Mouse (Mus musculus) liver, adult 2 months (tissue): ENCODE results near the gene Slc5a8.

ENCODE experiments used
- CTCF ChIP-seq: fragments of 200-500 bp; IDR thresholded peaks from 2 replicates; pipeline ENCODE4 v1.5.1; 2011; ENCODE audit warnings: low read depth, low read length, control low read depth
- POLR2A ChIP-seq: fragments of 200-500 bp; IDR thresholded peaks from 2 replicates; pipeline ENCODE4 v1.6.1; 2011; ENCODE audit warnings: low read length, control low read depth; ENCODE audit not compliant: insufficient read depth; ENCODE audit errors: extremely low read depth

DNA sequence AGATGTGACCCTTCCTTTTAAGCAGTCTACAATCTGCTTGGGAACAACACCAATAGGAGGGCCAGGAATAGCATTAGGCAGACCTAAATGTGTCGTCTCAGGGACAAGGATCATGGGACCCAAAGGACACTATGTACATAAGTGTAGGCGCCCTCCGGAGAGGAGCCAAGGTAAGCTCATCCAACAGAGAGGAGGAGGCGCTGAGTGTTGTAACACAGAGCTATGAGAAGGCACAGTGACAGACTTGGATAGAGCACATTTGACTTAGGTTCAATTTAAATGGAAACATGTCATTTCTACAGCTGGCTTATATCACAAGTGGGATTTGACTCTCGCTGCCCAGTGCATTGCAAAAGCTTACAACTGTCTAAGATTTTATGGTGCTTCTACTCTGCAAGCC lies 82.8 kb downstream of the Slc5a8 start:
- TF ChIP-seq CTCF (no peak), POLR2A (no peak)
